Mouse (Mus musculus) 3134 (cell line): ENCODE results near the gene Lman2.
A peak's percentile ranks its signal among the peaks of the same experiment; 100 is the strongest.

Source experiments
- DNase-seq: peaks from one replicate; pipeline ENCODE4 v3.0.0-alpha.2; 2011; ENCODE audit warnings: low spot score; ENCODE audit not compliant: insufficient read length; ENCODE audit errors: extremely low read depth

Gene Lman2

GRCm38 (mm10) chr13:55371740-55372139 is 9.2 kb upstream of the Lman2 start:
- no peak for DNase-seq

GRCm38 (mm10) chr13:55371007-55371681 is 8.6 kb upstream of the Lman2 start:
- no peak for DNase-seq

- DNase-seq: no peak
Observed at GRCm38 (mm10) chr13:55370234-55370633, 7.7 kb upstream of the Lman2 start.

GRCm38 (mm10) chr13:55369531-55370114 is 7.0 kb upstream of the Lman2 start, which contains the start of gene Rgs14:
Gene Rgs14 (plus strand): TSS chr13:55369732.
- DNase-seq: peak; percentile 56

GRCm38 (mm10) chr13:55368401-55368800 is 5.8 kb upstream of the Lman2 start:
- DNase-seq: no peak

- no peak for DNase-seq
Observed at GRCm38 (mm10) chr13:55361974-55362452, 570 bp downstream of the Lman2 start.

GRCm38 (mm10) chr13:55361145-55361544 is 1.4 kb downstream of the Lman2 start:
- DNase-seq: no peak

GRCm38 (mm10) chr13:55346745-55347144 is 15.8 kb downstream of the Lman2 start:
- DNase-seq: no peak

GRCm38 (mm10) chr13:55344286-55344685 is 18.3 kb downstream of the Lman2 start:
- no peak for DNase-seq

- DNase-seq: no peak
Observed at GRCm38 (mm10) chr13:55342469-55342868, 20.1 kb downstream of the Lman2 start.

- peak; percentile 35 for DNase-seq
Observed at GRCm38 (mm10) chr13:55339259-55339658, 23.3 kb downstream of the Lman2 start.

GRCm38 (mm10) chr13:55338131-55339054 is 24.2 kb downstream of the Lman2 start:
- DNase-seq: no peak

- no peak for DNase-seq
Observed at GRCm38 (mm10) chr13:55337341-55337975, 25.1 kb downstream of the Lman2 start.

- DNase-seq: no peak
Observed at GRCm38 (mm10) chr13:55335701-55336100, 26.9 kb downstream of the Lman2 start.

GRCm38 (mm10) chr13:55332331-55332730 is 30.3 kb downstream of the Lman2 start:
- peak; percentile 44 for DNase-seq

- DNase-seq: no peak
Observed at GRCm38 (mm10) chr13:55330567-55331400, 31.8 kb downstream of the Lman2 start.

GRCm38 (mm10) chr13:55329683-55330566 is 32.7 kb downstream of the Lman2 start, which contains the start of gene Mxd3:
Gene Mxd3 (minus strand): TSS chr13:55329823.
- DNase-seq: peak; percentile 94

- peak; percentile 88 for DNase-seq
Observed at GRCm38 (mm10) chr13:55329109-55329682, 33.4 kb downstream of the Lman2 start.
